Mouse (Mus musculus) G1E (cell line): ENCODE results near the gene Prm1.

ENCODE experiments used
- CTCF ChIP-seq: IDR thresholded peaks from 2 replicates; pipeline ENCODE4 v1.5.1; 2012; ENCODE audit warnings: low read depth, low read length, inconsistent platforms, mixed read lengths
- GATA1 ChIP-seq: IDR thresholded peaks from 2 replicates; pipeline ENCODE4 v1.6.1; 2012; ENCODE audit warnings: borderline replicate concordance, low read length, inconsistent platforms, mixed read lengths
- GATA2 ChIP-seq: IDR thresholded peaks from 2 replicates; pipeline ENCODE4 v1.6.1; 2012; ENCODE audit warnings: low read depth, low read length, inconsistent platforms, borderline replicate concordance
- TAL1 ChIP-seq: conservative IDR thresholded peaks from 2 replicates; pipeline ENCODE4 v1.6.1; 2012; ENCODE audit warnings: low read depth, low read length, inconsistent platforms, mixed read lengths

GRCm38 (mm10) chr16:10824536-10824935 is 18.9 kb upstream of the Prm1 start:
- TF ChIP-seq CTCF (no peak), TAL1 (no peak), GATA1 (no peak), GATA2 (no peak)
